Mouse (Mus musculus): ENCODE data around the gene Ace3. TPM values are rescaled to one million over a fixed set of nuclear protein-coding genes. Genes with fewer than 3 reads are reported as not detected.

The Ace3 gene
- polyA plus RNA-seq, 1 experiment from 2014 or later = not detected

GRCm38 (mm10) chr11:106045780-106046179, 51.3 kb downstream of the Ace3 start:
- Histone ChIP-seq H3K9me3 (no peaks in the 10 kb centered on the region), H3K9ac (no peak overlapping the region), H3K36me3 (peaks cover 33% of the 10 kb centered on the region), H3K27me3 (no peaks in the 10 kb centered on the region), H3K27ac (no peak overlapping the region), H3K4me2 (replicated peaks) (no peak overlapping the region), H3K4me1 (no peaks in the 10 kb centered on the region), H3K4me3 (no peak overlapping the region)
- 97% methylated on average over 3 of the region's 3 CpGs for WGBS
- no peak for ATAC-seq (ENCODE audit: insufficient number of reproducible peaks, insufficient read depth, low FRiP score, low TSS enrichment)

GRCm38 (mm10) chr11:106046584-106046983, 52.1 kb downstream of the Ace3 start:
- Histone ChIP-seq H3K4me2 (replicated peaks) (no peak overlapping the region), H3K4me3 (no peak overlapping the region), H3K27ac (no peak overlapping the region), H3K4me1 (no peaks in the 10 kb centered on the region), H3K9ac (no peak overlapping the region), H3K36me3 (peaks cover 41% of the 10 kb centered on the region), H3K9me3 (no peaks in the 10 kb centered on the region), H3K27me3 (no peaks in the 10 kb centered on the region)
- 84% methylated on average over 9 of the region's 9 CpGs for WGBS
- ATAC-seq (ENCODE audit: insufficient number of reproducible peaks, insufficient read depth, low FRiP score, low TSS enrichment) = no peak

GRCm38 (mm10) chr11:106053921-106054320, 59.4 kb downstream of the Ace3 start:
- no peak overlapping the region for H3K27ac ChIP-seq
- 97% methylated on average over 2 of the region's 2 CpGs for WGBS
- no peaks in the 10 kb centered on the region for H3K27me3 ChIP-seq
- no peak overlapping the region for H3K4me2 ChIP-seq (replicated peaks)
- peaks cover 89% of the 10 kb centered on the region for H3K36me3 ChIP-seq
- no peak overlapping the region for H3K4me3 ChIP-seq
- H3K9me3 ChIP-seq = no peaks in the 10 kb centered on the region
- H3K9ac ChIP-seq = no peak overlapping the region
- H3K4me1 ChIP-seq = no peaks in the 10 kb centered on the region
- no peak for ATAC-seq (ENCODE audit: insufficient number of reproducible peaks, insufficient read depth, low FRiP score, low TSS enrichment)

GRCm38 (mm10) chr11:106054600-106054999, 60.1 kb downstream of the Ace3 start:
- no peaks in the 10 kb centered on the region for H3K9me3 ChIP-seq
- no peak for ATAC-seq (ENCODE audit: insufficient number of reproducible peaks, insufficient read depth, low FRiP score, low TSS enrichment)
- WGBS = 96% methylated on average over 8 of the region's 8 CpGs
- no peaks in the 10 kb centered on the region for H3K4me1 ChIP-seq
- no peak overlapping the region for H3K4me3 ChIP-seq
- no peaks in the 10 kb centered on the region for H3K27me3 ChIP-seq
- H3K36me3 ChIP-seq = peaks cover 89% of the 10 kb centered on the region
- H3K9ac ChIP-seq = no peak overlapping the region
- H3K27ac ChIP-seq = no peak overlapping the region
- H3K4me2 ChIP-seq (replicated peaks) = no peak overlapping the region

Other genes with a start within 250 kb of the Ace3 start
- gene Cyb561, start 41.3 kb upstream of the Ace3 start, polyA plus RNA-seq (2016; fragmentation: Nextera tagmentation; extraction: Ambion mirVana) = 12.1 and 13.6 TPM in 2 replicates
- gene Ace, start 26.7 kb upstream of the Ace3 start, polyA plus RNA-seq (2016; fragmentation: Nextera tagmentation; extraction: Ambion mirVana) = 0.68 and 0.69 TPM in 2 replicates
- gene Kcnh6, start 13.4 kb downstream of the Ace3 start, polyA plus RNA-seq (2016; fragmentation: Nextera tagmentation; extraction: Ambion mirVana) = 1.3 and 3.4 TPM in 2 replicates
- 90.6 and 93.4 TPM in 2 replicates for gene Dcaf7, start 42.2 kb downstream of the Ace3 start, polyA plus RNA-seq (2016; fragmentation: Nextera tagmentation; extraction: Ambion mirVana)
- 10.8 and 11.1 TPM in 2 replicates for gene Taco1, start 71.4 kb downstream of the Ace3 start, polyA plus RNA-seq (2016; fragmentation: Nextera tagmentation; extraction: Ambion mirVana)
- gene Map3k3, start 89.9 kb downstream of the Ace3 start, polyA plus RNA-seq (2016; fragmentation: Nextera tagmentation; extraction: Ambion mirVana) = 31.8 and 33.8 TPM in 2 replicates
- not detected in 2 replicates for gene Gm10840, start 166.2 kb downstream of the Ace3 start, polyA plus RNA-seq (2016; fragmentation: Nextera tagmentation; extraction: Ambion mirVana)
- gene Limd2, start 166.2 kb downstream of the Ace3 start, polyA plus RNA-seq (2016; fragmentation: Nextera tagmentation; extraction: Ambion mirVana) = 467 and 469 TPM in 2 replicates
- gene Strada, start 207.5 kb downstream of the Ace3 start, polyA plus RNA-seq (2016; fragmentation: Nextera tagmentation; extraction: Ambion mirVana) = 34.8 and 35.4 TPM in 2 replicates
- gene Ccdc47, start 221.7 kb downstream of the Ace3 start, polyA plus RNA-seq (2016; fragmentation: Nextera tagmentation; extraction: Ambion mirVana) = 79.4 and 81.7 TPM in 2 replicates
- 103 and 104 TPM in 2 replicates for gene Ddx42, start 222.3 kb downstream of the Ace3 start, polyA plus RNA-seq (2016; fragmentation: Nextera tagmentation; extraction: Ambion mirVana)